Mouse (Mus musculus) kidney, postnatal 14 days (tissue): ENCODE data around the gene Gm5460.

Experiments
- DNase-seq: peaks from one replicate; pipeline ENCODE4 v3.0.0; 2022; ENCODE audit warnings: mixed read lengths

The Gm5460 gene

DNA sequence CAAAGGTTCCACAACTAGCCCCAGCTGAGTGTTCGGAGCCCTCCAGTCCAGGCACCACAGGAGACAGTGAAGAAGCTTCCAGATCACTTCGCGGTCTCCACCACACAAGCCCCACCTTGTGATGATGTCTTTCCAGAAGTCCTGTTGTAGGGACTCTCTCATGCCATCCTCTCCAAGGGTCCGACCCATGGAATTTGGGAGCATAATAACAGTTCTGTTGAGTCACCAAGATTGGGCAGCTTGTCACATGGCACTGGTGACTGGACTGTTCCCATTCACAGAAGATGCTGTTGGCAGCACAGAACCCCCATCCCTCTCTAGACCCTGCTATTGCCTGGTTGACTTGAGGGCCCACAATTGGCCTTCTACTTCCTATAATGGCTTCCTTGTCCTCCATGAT lies at the start of gene Gm5460:
Gm5460 (plus strand) TSS at position 378 of the 400 bp plus-strand sequence.
- no peak for DNase-seq

- no peak for DNase-seq
Measured at GRCm38 (mm10) chr14:33972679-33973078, 43.9 kb upstream of the Gm5460 start.

- no peak for DNase-seq
Measured at GRCm38 (mm10) chr14:33974752-33975151, 41.8 kb upstream of the Gm5460 start.

GRCm38 (mm10) chr14:33977748-33978147 lies 38.8 kb upstream of the Gm5460 start:
- DNase-seq: no peak

DNA sequence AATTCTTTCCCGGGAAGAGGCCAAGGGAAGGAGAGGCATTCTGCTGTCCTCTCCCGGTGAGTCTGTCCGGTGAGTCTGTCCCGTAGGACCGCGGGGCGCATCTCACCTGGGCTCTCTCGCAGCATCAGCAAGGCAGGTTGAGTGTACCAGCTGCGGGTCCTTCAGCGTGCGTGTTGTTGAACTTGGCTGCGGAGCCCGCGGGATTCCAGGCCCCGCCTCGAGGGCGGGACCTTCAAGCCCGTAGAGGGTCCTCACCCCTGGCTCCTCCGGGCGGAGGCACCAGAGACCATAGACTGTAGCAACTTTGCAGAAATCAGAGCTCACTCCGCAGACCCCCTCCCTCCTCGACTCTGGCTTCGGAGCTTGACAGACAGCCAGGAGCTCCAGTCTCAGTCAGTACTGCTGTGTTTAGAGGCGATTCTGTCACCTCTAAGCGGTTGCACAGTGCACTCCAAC lies 37.9 kb upstream of the Gm5460 start, which contains the start of gene Zfp488:
Zfp488 (minus strand) TSS at position 161 of the 456 bp plus-strand sequence.
- no peak for DNase-seq

GRCm38 (mm10) chr14:33989201-33989600 lies 27.4 kb upstream of the Gm5460 start:
- no peak for DNase-seq

GRCm38 (mm10) chr14:33991971-33992370 lies 24.6 kb upstream of the Gm5460 start:
- DNase-seq: no peak

DNA sequence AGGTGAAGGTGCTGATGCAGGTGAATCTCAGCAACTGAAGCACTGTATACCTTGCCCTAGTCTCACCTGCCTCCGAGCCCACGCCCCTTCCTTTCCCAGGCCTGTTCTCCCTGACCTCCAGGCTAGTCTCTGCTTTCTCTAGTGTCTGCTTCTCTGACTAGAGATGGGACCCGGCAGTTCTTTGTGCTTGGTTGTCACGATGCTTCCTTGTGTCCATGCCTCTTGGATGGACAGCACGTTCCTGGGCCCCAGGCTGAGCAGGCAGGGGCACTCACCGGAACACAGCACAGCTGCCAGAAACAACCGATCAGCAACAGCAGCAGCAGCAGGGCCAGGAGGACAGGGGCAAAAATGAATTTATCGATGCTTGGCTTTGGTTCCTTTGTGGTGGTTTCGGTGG lies 23.5 kb upstream of the Gm5460 start:
- DNase-seq: no peak

DNA sequence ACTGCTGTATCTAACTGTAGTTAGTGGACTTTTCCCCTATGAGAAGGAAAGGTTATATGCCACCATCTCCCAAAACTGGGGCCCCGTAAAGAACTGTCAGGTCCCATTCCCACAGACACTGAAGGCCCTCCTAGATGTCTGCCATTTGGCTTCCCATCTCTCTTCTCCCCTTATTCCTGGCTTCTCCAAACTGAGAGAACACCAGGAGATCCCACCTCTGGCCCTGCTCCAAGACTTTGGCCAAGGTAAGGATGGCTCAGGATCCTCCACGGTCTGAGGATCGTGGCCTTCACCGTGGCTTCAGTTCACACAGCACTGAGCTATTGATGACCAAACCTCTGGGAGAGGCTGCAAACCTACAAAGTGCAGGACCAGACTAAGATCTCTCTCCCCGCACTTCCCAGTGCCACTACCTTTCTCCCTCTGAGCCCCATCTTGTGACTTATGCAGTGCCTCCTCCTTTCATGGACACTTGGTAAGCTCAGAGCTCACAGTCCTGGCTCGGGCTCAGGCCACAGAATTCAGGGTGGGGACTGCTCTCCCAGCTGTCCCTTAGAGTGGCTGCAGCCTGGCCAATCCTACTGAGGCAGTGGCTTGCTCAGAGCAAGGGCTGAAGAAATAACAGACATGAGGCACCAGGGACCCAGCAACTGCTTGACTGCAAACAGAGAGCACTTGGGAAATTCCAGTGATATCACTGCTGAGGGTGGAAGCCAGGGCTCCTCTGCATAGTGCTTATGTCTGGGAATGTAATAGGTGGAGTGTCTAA lies 22.9 kb upstream of the Gm5460 start:
- no peak for DNase-seq

GRCm38 (mm10) chr14:33997427-33997826 lies 19.1 kb upstream of the Gm5460 start:
- no peak for DNase-seq

- no peak for DNase-seq
Measured at GRCm38 (mm10) chr14:34000076-34000475, 16.5 kb upstream of the Gm5460 start.

GRCm38 (mm10) chr14:34001445-34001844 lies 15.1 kb upstream of the Gm5460 start:
- DNase-seq: no peak

- DNase-seq: no peak
Measured at GRCm38 (mm10) chr14:34002358-34002757, 14.2 kb upstream of the Gm5460 start.

DNA sequence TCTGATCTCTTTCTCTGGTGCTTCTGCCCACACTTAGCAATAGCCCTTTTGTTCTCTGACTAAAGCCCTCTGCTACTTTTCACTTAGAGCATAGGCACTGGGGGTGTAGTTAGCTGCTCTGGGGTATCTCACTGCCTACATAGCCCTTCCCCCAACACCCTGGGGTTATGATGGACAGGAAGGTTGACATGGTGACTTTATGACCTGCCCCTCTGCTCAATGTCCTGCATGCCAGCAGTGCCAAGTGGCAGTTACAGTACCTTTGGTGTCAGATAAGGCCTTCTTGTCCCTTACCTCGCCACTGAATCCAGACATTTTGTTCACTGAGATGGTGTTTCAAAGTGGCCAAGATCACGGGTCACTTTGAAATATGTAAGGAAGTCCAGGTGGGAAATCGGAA lies 1.5 kb upstream of the Gm5460 start, which contains the start of gene Gm30083:
Gm30083 (minus strand) TSS at position 120 of the 400 bp plus-strand sequence.
- DNase-seq: no peak

- no peak for DNase-seq
Measured at GRCm38 (mm10) chr14:34016938-34017337, 380 bp downstream of the Gm5460 start.

DNA sequence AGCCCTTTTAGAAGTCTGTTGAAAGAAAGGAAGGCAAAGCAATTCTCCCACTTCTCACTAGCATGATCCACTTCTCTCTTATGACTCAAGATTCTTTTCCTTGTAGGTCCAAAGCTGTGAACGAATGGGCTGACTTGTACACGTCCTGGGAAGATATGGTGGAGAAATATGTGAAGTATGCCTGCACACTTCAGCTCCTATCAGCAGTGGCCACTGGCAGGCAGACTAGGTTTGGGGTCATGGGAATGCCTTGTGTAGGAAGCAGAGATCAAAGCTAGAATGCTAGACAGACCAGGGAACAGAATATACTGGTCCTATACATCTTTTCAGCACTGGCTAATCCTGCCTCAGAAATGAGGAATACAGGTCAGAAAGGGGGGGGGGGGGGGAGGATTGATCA lies 10.2 kb downstream of the Gm5460 start:
- DNase-seq: no peak

GRCm38 (mm10) chr14:34033841-34034610 lies 17.5 kb downstream of the Gm5460 start:
- DNase-seq: no peak

- DNase-seq: no peak
Measured at GRCm38 (mm10) chr14:34041241-34041640, 24.7 kb downstream of the Gm5460 start.

- no peak for DNase-seq
Measured at GRCm38 (mm10) chr14:34043341-34043740, 26.8 kb downstream of the Gm5460 start.

DNA sequence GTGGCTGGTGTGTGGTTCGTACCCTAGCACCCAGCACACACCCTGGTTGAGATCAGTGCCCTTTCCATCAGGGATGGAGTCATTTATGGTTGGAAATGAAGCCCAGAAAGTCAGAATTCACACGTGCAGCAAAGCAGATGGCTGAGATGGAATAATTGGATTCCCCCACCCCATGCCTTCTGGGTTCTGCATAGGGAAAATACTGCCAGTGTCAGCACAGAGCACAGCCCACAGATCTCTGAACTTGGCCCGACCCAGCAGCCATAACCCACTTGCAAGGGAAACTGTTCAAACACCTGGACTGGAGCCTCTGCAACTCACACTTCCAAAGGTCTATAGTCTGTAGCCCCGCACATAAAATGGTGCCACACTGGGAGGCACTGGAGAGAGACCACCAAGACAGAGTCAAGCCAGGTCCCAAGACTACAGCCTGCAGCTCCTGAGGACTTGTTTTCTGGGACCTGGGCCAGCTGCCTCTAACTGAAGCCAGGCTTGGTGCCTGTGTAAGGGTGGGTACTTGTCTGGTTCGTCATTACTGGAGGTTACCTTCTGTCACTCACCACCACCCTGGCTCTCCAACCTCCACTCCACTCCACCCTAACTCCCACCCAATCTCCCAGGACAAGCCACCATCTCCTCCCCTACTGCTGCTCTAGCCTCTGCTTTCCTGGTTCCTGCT lies 33.7 kb downstream of the Gm5460 start:
- no peak for DNase-seq

DNA sequence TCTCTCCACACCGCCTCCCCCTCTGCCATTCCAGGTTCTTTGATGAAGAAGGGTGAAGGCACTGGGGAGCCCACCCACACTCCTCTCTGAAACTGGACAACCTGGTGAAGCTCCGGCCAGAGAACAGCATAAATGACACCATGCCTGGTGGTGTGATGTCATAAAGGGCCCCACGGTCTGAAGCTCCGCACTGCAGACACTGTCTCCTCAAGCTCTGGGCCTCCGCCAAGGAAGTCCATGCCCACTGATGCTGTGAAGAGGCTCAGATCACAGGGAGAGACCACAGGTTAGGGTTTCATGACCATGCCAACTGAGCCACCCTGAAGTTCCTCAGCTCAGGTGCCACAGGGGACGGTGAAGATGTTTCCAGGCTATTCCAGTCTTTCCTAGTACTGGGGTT lies 36.0 kb downstream of the Gm5460 start, which contains the start of gene Antxrl:
Antxrl (plus strand) TSS at position 192 of the 400 bp plus-strand sequence.
- DNase-seq: no peak

GRCm38 (mm10) chr14:34071665-34072064 lies 55.1 kb downstream of the Gm5460 start:
- no peak for DNase-seq

DNA sequence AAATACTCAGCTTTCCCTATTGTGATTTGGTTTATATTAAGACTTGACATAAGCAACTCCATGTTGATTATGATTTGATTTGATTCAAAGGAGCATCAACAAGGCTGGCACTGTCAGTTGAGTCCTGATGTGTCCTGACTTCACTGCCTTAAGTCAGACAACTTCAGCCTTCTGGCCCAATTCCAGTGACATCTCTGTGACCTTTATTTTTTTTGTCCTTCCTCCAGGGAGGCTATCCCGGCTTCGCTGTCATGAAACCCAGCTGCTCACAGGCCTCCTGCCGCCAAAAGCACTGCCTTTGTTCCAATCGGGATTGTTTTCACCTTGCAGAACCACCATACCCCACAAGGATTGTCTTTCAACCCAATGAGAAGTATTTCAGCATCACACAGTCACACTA lies 58.8 kb downstream of the Gm5460 start:
- peak; percentile 23 for DNase-seq
